Mouse (Mus musculus) frontal cortex, postnatal 10 days (tissue): ENCODE measurements at regions not wholly inside any gene's neighbourhood (a gene's known extent, or its start where the extent isn't known, plus 50 kb on each side); places are given as distances from the start of the nearest gene placed in this dataset.

Source experiments
- DNase-seq, 2 experiments: peaks; one replicate each; pipeline ENCODE4 v3.0.0; 2022; ENCODE audit warnings: low spot score in 2 of 2, mixed read lengths in 1 of 2

- no peak for DNase-seq
Observed at GRCm38 (mm10) chr1:76490719-76491118, 944.7 kb downstream of the Slc4a3 start.

- peak; percentile 27 to 33 for DNase-seq
Observed at GRCm38 (mm10) chr1:76491187-76491586, 945.1 kb downstream of the Slc4a3 start.

GRCm38 (mm10) chr1:76505150-76505549 lies 959.1 kb downstream of the Slc4a3 start:
- no peak for DNase-seq

- DNase-seq, result no peak
Observed at GRCm38 (mm10) chr1:76508821-76509220, 962.8 kb downstream of the Slc4a3 start.

- DNase-seq, result peak in 1 of 2 experiments; percentile 19
Observed at GRCm38 (mm10) chr1:76509486-76509885, 963.4 kb downstream of the Slc4a3 start.

GRCm38 (mm10) chr1:76512156-76512555 lies 966.1 kb downstream of the Slc4a3 start:
- DNase-seq, result no peak

- DNase-seq, result no peak
Observed at GRCm38 (mm10) chr1:76513490-76513889, 967.4 kb downstream of the Slc4a3 start.

GRCm38 (mm10) chr1:76529531-76529930 lies 983.5 kb downstream of the Slc4a3 start:
- DNase-seq, result no peak

- DNase-seq, result no peak
Observed at GRCm38 (mm10) chr1:76530342-76530741, 984.3 kb downstream of the Slc4a3 start.

GRCm38 (mm10) chr1:76535522-76535956 lies 979.3 kb downstream of the Epha4 start:
- no peak for DNase-seq

GRCm38 (mm10) chr1:76540529-76540928 lies 974.4 kb downstream of the Epha4 start:
- DNase-seq, result no peak

GRCm38 (mm10) chr1:76550876-76551275 lies 964.0 kb downstream of the Epha4 start:
- DNase-seq, result no peak

- DNase-seq, result no peak
Observed at GRCm38 (mm10) chr1:76559441-76559840, 955.4 kb downstream of the Epha4 start.

GRCm38 (mm10) chr1:76575487-76575886 lies 939.4 kb downstream of the Epha4 start:
- DNase-seq, result no peak

GRCm38 (mm10) chr1:76585921-76586320 lies 929.0 kb downstream of the Epha4 start:
- no peak for DNase-seq

GRCm38 (mm10) chr1:76625831-76626230 lies 889.1 kb downstream of the Epha4 start:
- DNase-seq, result no peak

- DNase-seq, result no peak
Observed at GRCm38 (mm10) chr1:76629861-76630260, 885.0 kb downstream of the Epha4 start.

- DNase-seq, result no peak
Observed at GRCm38 (mm10) chr1:76634071-76634470, 880.8 kb downstream of the Epha4 start.

GRCm38 (mm10) chr1:76637268-76638009 lies 877.4 kb downstream of the Epha4 start:
- peak; percentile 9 to 17 for DNase-seq

- no peak for DNase-seq
Observed at GRCm38 (mm10) chr1:76638010-76638400, 876.9 kb downstream of the Epha4 start.

GRCm38 (mm10) chr1:76641181-76641711 lies 873.6 kb downstream of the Epha4 start:
- DNase-seq, result no peak

- DNase-seq, result no peak
Observed at GRCm38 (mm10) chr1:76642703-76643102, 872.2 kb downstream of the Epha4 start.

- no peak for DNase-seq
Observed at GRCm38 (mm10) chr1:76644895-76645294, 870.0 kb downstream of the Epha4 start.
